Mouse (Mus musculus) forebrain, embryonic 11.5 days (tissue): ENCODE measurements at regions not wholly inside any gene's neighbourhood (a gene's known extent, or its start where the extent isn't known, plus 50 kb on each side); places are given as distances from the start of the nearest gene placed in this dataset.
"Not testable (repeated sequence)": the region's sequence is repeated elsewhere in the genome, so short reads cannot be mapped to it uniquely, and the experiment has no call there.

Source experiments
- ATAC-seq: fragments of 200-750 bp; cut with Nextera tagmentation; replicated peaks from 2 replicates; pipeline ENCODE4 v1.8.0; 2017; ENCODE audit warnings: moderate TSS enrichment; ENCODE audit not compliant: low FRiP score
- DNase-seq: peaks from one replicate; pipeline ENCODE4 v3.0.0-alpha.2; 2017; ENCODE audit warnings: low spot score
- H3K27ac ChIP-seq: fragments of 300-500 bp; sonication (generic); 2 replicates; pipeline ENCODE4 v1.5.1; 2014; ENCODE audit warnings: low read depth, low read length
- H3K27me3 ChIP-seq: fragments of 300-500 bp; sonication (generic); 2 replicates; pipeline ENCODE4 v1.6.1; 2014; ENCODE audit warnings: mild to moderate bottlenecking, low read length, mixed read lengths; ENCODE audit not compliant: control insufficient read depth, insufficient read depth
- H3K36me3 ChIP-seq: fragments of 300-500 bp; sonication (generic); 2 replicates; pipeline ENCODE4 v1.6.1; 2014; ENCODE audit warnings: mild to moderate bottlenecking, low read length, moderate library complexity, mixed read lengths; ENCODE audit not compliant: control insufficient read depth, insufficient read depth
- H3K4me1 ChIP-seq: fragments of 300-500 bp; sonication (generic); replicated peaks from 2 replicates; pipeline ENCODE4 v1.6.1; 2014; ENCODE audit warnings: low read length, mixed read lengths; ENCODE audit not compliant: control insufficient read depth, insufficient read depth
- H3K4me2 ChIP-seq: fragments of 300-500 bp; sonication (generic); 2 replicates; pipeline ENCODE4 v1.6.1; 2014; ENCODE audit warnings: low read depth, mild to moderate bottlenecking, low read length, moderate library complexity, mixed read lengths; ENCODE audit not compliant: severe bottlenecking
- H3K4me3 ChIP-seq: fragments of 300-500 bp; sonication (generic); 2 replicates; pipeline ENCODE4 v1.5.1; 2014; ENCODE audit warnings: low read depth, low read length
- H3K9ac ChIP-seq: fragments of 300-500 bp; sonication (generic); 2 replicates; pipeline ENCODE4 v1.6.1; 2014; ENCODE audit warnings: low read length
- H3K9me3 ChIP-seq: fragments of 300-500 bp; sonication (generic); 2 replicates; pipeline ENCODE4 v1.6.1; 2016; ENCODE audit warnings: low read length, mixed read lengths; ENCODE audit not compliant: control insufficient read depth
- WGBS: fragments of 180-500 bp; shearing (Covaris S2); extraction: QIAGEN DNeasy Blood & Tissue Kit; methylation state at CpG from one replicate; pipeline ENCODE4 v1.1.7; 2014; 5-methylcytosine and 5-hydroxymethylcytosine counted together

GRCm38 (mm10) chr13:99128979-99129378 lies 55.6 kb upstream of the Zfp366 start:
- Histone ChIP-seq H3K27me3 (no peaks in the 10 kb centered on the region), H3K9ac (no peak overlapping the region), H3K4me3 (no peak overlapping the region), H3K4me2 (no peak overlapping the region), H3K27ac (no peak overlapping the region), H3K9me3 (no peaks in the 10 kb centered on the region), H3K4me1 (no peaks in the 10 kb centered on the region), H3K36me3 (no peaks in the 10 kb centered on the region)
- no peak for ATAC-seq
- 49% methylated on average over 2 of the region's 2 CpGs for WGBS
- DNase-seq: no peak

- Histone ChIP-seq H3K4me1 (no peaks in the 10 kb centered on the region), H3K4me2 (no peak overlapping the region), H3K36me3 (no peaks in the 10 kb centered on the region), H3K9ac (no peak overlapping the region), H3K4me3 (no peak overlapping the region), H3K9me3 (no peaks in the 10 kb centered on the region), H3K27ac (no peak overlapping the region), H3K27me3 (no peaks in the 10 kb centered on the region)
- DNase-seq: no peak
- WGBS: 89% methylated on average over 5 of the region's 5 CpGs
- no peak for ATAC-seq
Measured at GRCm38 (mm10) chr13:99128284-99128691, 56.3 kb upstream of the Zfp366 start.

- Histone ChIP-seq H3K4me2 (no peak overlapping the region), H3K27ac (no peak overlapping the region), H3K36me3 (no peaks in the 10 kb centered on the region), H3K4me3 (no peak overlapping the region), H3K4me1 (no peaks in the 10 kb centered on the region), H3K27me3 (no peaks in the 10 kb centered on the region), H3K9me3 (no peaks in the 10 kb centered on the region), H3K9ac (no peak overlapping the region)
- DNase-seq (no peak), ATAC-seq (no peak)
- 90% methylated on average over 5 of the region's 5 CpGs for WGBS
Measured at GRCm38 (mm10) chr13:99127716-99128115, 56.9 kb upstream of the Zfp366 start.

- not testable (repeated sequence) for H3K36me3 ChIP-seq, H3K27ac ChIP-seq, H3K9ac ChIP-seq, H3K27me3 ChIP-seq, H3K9me3 ChIP-seq, H3K4me2 ChIP-seq, ATAC-seq, H3K4me3 ChIP-seq, H3K4me1 ChIP-seq, DNase-seq
- WGBS: 95% methylated on average over 10 of the region's 10 CpGs
Measured at GRCm38 (mm10) chr13:99126971-99127370, 57.7 kb upstream of the Zfp366 start.

GRCm38 (mm10) chr13:99126538-99126937 lies 58.1 kb upstream of the Zfp366 start:
- H3K27me3 ChIP-seq: no peaks in the 10 kb centered on the region
- no peaks in the 10 kb centered on the region for H3K4me1 ChIP-seq
- no peak overlapping the region for H3K27ac ChIP-seq
- H3K36me3 ChIP-seq: no peaks in the 10 kb centered on the region
- no peak for DNase-seq
- H3K4me2 ChIP-seq: no peak overlapping the region
- 84% methylated on average over 8 of the region's 8 CpGs for WGBS
- no peak for ATAC-seq
- H3K9ac ChIP-seq: no peak overlapping the region
- no peaks in the 10 kb centered on the region for H3K9me3 ChIP-seq
- no peak overlapping the region for H3K4me3 ChIP-seq

DNA sequence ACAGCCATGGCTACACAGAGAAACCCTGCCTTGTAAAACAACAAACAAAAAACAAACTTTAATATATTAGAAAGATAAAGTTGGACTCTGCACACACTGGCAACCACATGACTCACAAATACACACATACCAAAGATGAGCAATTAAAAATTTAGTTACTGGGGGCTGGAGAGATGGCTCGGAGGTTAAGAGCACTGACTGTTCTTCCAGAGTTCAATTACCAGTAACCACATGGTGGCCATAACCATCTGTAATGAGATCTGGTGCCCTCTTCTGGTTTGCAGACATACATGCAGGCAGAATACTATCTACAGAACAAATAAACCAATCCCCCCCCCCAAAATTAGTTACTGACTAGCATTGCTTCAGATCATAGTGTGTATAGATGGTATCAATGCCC lies 58.7 kb upstream of the Zfp366 start:
- Histone ChIP-seq H3K9me3 (no peaks in the 10 kb centered on the region), H3K4me1 (no peaks in the 10 kb centered on the region), H3K36me3 (no peaks in the 10 kb centered on the region), H3K9ac (no peak overlapping the region), H3K27ac (no peak overlapping the region), H3K4me2 (no peak overlapping the region), H3K4me3 (no peak overlapping the region), H3K27me3 (no peaks in the 10 kb centered on the region)
- no peak for DNase-seq
- ATAC-seq: no peak
- WGBS: 82% methylated on average over 1 of the region's 1 CpGs

GRCm38 (mm10) chr13:99124894-99125570 lies 59.6 kb upstream of the Zfp366 start:
- H3K27ac ChIP-seq: no peak overlapping the region
- H3K4me1 ChIP-seq: no peaks in the 10 kb centered on the region
- DNase-seq (no peak), ATAC-seq (no peak)
- H3K4me2 ChIP-seq: no peak overlapping the region
- no peak overlapping the region for H3K4me3 ChIP-seq
- H3K27me3 ChIP-seq: no peaks in the 10 kb centered on the region
- no peak overlapping the region for H3K9ac ChIP-seq
- H3K9me3 ChIP-seq: no peaks in the 10 kb centered on the region
- no peaks in the 10 kb centered on the region for H3K36me3 ChIP-seq
- 84% methylated on average over 10 of the region's 10 CpGs for WGBS

- 46% methylated on average over 2 of the region's 2 CpGs for WGBS
- Histone ChIP-seq H3K9ac (no peak overlapping the region), H3K4me2 (no peak overlapping the region), H3K9me3 (no peaks in the 10 kb centered on the region), H3K4me1 (no peaks in the 10 kb centered on the region), H3K4me3 (no peak overlapping the region), H3K27ac (no peak overlapping the region), H3K36me3 (no peaks in the 10 kb centered on the region), H3K27me3 (no peaks in the 10 kb centered on the region)
- DNase-seq: no peak
- ATAC-seq: no peak
Measured at GRCm38 (mm10) chr13:99124141-99124540, 60.5 kb upstream of the Zfp366 start.

DNA sequence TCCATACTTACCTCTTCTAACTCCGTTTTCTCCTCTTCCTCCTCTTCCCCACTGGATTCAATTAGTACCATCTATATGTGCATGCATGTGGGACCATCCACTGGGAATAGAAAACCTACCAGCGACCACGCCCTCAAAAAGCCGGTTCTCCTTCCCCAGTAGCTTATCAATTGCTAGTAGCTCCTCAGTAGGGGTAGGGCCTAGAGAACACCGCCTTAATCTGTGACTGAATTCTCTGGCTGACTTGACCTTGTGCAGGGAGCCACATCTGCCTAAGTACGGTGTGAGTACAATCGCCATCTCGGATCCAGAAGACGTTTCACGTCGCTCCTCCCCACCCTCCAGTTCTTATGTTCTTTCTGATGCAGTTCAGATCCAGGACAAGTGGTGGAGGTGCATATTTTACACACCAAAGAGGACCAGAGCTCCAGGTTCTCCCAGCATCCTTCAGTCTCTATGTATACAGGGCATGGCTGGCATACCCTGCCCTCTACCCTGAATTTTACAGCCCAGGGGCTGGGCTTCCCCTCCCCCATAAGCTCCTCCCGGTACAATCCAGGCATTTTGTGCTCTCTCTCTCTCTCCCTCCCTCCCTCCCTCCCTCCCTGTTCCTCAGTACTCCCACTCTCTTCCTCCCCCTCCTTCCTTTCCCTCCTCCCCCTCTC lies 61.0 kb upstream of the Zfp366 start:
- Histone ChIP-seq H3K27ac (no peak overlapping the region), H3K27me3 (no peaks in the 10 kb centered on the region), H3K4me1 (no peaks in the 10 kb centered on the region), H3K36me3 (no peaks in the 10 kb centered on the region), H3K9ac (no peak overlapping the region), H3K9me3 (no peaks in the 10 kb centered on the region), H3K4me3 (no peak overlapping the region), H3K4me2 (no peak overlapping the region)
- 75% methylated on average over 12 of the region's 12 CpGs for WGBS
- ATAC-seq (no peak), DNase-seq (no peak)
